Mouse (Mus musculus): Measurements from ENCODE around the gene Tor2a. TPM values are rescaled to one million over a fixed set of nuclear protein-coding genes. Genes with fewer than 3 reads are reported as not detected.

Gene Tor2a
- polyA plus RNA-seq (2012; rRNA removed), result 72.5 and 93.3 TPM in 2 replicates

DNA sequence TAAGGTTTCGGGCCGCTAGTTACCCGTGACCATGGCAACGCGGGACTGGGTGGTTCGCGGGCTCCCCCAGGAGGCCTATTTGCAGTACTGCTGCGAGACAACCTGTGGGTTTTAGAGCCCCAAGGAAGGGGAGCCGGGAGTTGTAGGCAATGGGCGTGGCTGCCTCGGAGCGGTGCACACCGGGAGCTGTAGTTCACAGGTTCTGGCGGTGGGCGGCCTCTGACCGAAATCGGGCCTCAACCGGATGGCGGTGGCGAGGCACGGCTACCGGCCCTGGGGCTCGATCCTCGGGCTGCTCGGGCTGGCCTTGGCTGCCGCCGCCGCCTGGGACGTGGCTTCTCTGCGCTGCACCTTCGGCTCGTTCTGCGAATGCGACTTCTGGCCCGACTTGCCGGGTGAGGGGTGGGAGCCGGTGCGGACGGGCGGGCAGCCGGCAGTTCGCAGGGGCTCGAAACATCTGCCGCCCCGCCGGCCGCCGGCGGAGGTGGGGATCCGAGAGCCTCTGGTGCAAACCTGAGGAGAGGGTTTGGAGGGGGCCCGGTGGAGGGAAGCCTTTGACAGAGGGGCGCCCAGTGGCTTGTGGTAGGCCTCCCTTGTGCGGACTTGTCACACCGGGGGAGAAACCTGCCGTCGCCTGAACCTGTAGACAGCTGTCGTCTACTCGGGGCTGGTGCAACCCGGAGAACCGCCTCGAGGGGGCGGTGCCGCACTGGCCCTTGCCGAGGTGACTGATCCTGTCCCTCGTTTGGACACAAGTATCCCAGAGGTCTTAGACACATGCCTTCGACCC, at the start of gene Tor2a:
Gene Tor2a, plus strand, starts transcription at position 179 of the 790 bp plus-strand sequence.
- peak within 1 kb of the TSS; percentile 84 for H3K4me3 ChIP-seq (ENCODE audit: insufficient read depth, low read depth, low read length)

DNA sequence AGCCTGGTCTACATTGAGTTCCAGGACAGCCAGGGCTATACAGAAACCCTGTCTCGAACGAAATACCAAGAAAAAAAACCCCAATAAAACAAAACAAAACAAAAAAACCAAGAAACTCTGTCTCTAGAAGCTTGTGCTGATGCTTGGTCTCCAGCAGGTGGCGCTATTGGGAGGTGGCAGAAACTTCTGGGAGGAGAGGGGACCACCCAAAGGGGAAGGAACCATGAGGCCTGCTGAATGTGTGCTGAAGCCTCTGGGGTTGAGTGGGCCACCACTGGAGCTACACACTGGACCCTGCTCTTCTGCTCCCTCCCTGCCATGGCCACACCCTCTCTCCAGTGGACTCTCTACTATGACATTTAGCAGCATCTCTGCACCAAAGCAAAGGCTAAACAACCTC, 48.4 kb upstream of the Tor2a start:
- Histone ChIP-seq H3K27me3 (replicated peaks; ENCODE audit: control insufficient read depth, insufficient read depth, low read length) (no peaks in the 10 kb centered on the region), H3K4me3 (ENCODE audit: insufficient read depth, low read depth, low read length) (no peak overlapping the region), H3K27ac (ENCODE audit: insufficient read depth, low read depth, low read length) (no peak overlapping the region), H3K4me1 (ENCODE audit: control insufficient read depth, insufficient read depth, low read length) (peaks cover 17% of the 10 kb centered on the region), H3K36me3 (ENCODE audit: control insufficient read depth, insufficient read depth, low read length) (peaks cover 18% of the 10 kb centered on the region)
- TF ChIP-seq POLR2A (IDR thresholded peaks at IDR 0.05; ENCODE audit: low read depth, low read length) (no peak), CTCF (conservative IDR thresholded peaks at IDR 0.05; ENCODE audit: insufficient read depth, insufficient read length, low read depth, low read length) (peak; percentile 67)
- no peak for DNase-seq
- WGBS, result 24% methylated on average over 3 of the region's 3 CpGs

More for the DNA sequence above, at the start of gene Tor2a:
- no peaks in the 10 kb centered on the region for H3K27me3 ChIP-seq (replicated peaks; ENCODE audit: control insufficient read depth, insufficient read depth, low read length)
- TF ChIP-seq CTCF (conservative IDR thresholded peaks at IDR 0.05; ENCODE audit: insufficient read depth, insufficient read length, low read depth, low read length), result peak; percentile 91
- no peak for TF ChIP-seq POLR2A (IDR thresholded peaks at IDR 0.05; ENCODE audit: low read depth, low read length)
- peaks cover 1% of the 10 kb centered on the region; the same call in 1 of the 2 replicates for H3K36me3 ChIP-seq (ENCODE audit: control insufficient read depth, insufficient read depth, low read length)
- DNase-seq, result peak; percentile 99
- H3K4me1 ChIP-seq (ENCODE audit: control insufficient read depth, insufficient read depth, low read length), result peaks cover 5% of the 10 kb centered on the region
- peak within 1 kb of the TSS; percentile 80 for H3K27ac ChIP-seq (ENCODE audit: insufficient read depth, low read depth, low read length)
- WGBS, result under 1% methylated on average over 66 of the region's 66 CpGs

DNA sequence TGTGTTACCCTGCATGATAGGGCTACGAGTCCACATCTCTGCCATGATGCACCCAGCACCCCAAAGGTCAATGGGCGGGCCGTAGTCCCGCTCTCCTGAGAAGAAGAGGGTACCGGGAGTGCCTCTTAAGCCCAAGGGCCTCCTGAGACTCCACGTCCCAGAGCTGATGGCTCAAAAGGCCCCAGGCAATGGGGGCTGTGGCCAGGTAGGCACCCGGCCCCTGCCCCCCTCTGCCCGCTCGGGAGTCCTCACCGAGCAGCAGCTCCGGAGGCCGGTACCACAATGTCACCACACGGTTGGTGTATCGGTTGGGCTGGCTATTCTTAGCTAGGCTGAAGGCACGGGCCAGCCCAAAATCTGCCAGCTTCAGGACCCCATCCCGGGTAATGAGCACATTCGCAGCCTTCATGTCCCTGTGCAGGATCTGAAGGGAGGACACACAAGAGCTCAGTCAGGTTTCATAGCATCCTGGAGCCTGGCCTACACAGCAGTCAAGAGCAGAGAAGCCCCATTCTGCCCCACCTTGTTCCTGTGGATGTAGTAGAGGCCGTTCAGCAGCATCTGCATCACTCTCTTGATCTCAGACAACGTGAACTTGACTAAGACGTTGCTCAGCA, 47.4 kb upstream of the Tor2a start:
- Histone ChIP-seq H3K4me3 (ENCODE audit: insufficient read depth, low read depth, low read length) (no peak overlapping the region), H3K27ac (ENCODE audit: insufficient read depth, low read depth, low read length) (no peak overlapping the region), H3K4me1 (ENCODE audit: control insufficient read depth, insufficient read depth, low read length) (peaks cover 15% of the 10 kb centered on the region), H3K36me3 (ENCODE audit: control insufficient read depth, insufficient read depth, low read length) (peaks cover 18% of the 10 kb centered on the region), H3K27me3 (replicated peaks; ENCODE audit: control insufficient read depth, insufficient read depth, low read length) (no peaks in the 10 kb centered on the region)
- 83% methylated on average over 20 of the region's 20 CpGs for WGBS
- no peak for TF ChIP-seq CTCF (conservative IDR thresholded peaks at IDR 0.05; ENCODE audit: insufficient read depth, insufficient read length, low read depth, low read length)
- no peak for TF ChIP-seq POLR2A (IDR thresholded peaks at IDR 0.05; ENCODE audit: low read depth, low read length)
- DNase-seq, result no peak

DNA sequence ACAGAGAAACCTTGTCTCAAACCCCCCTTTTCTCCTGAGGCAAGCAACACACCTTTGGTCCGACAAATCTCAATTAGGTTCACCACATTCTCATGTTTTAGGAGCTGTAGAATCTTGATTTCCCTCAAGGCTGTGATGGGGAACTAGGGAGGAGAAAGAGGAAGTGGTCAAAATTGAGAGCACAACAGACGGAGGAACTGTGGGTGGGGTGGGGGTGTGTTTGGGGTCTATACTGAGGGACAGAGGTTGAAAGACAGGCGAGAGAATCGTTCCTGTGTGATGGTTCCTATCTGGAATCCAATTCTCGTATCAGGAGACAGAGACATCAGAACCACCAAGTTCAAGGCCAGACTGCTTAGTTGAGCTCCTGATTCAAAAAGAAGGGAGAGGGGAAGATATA, 46.6 kb upstream of the Tor2a start:
- Histone ChIP-seq H3K27me3 (replicated peaks; ENCODE audit: control insufficient read depth, insufficient read depth, low read length) (no peaks in the 10 kb centered on the region), H3K36me3 (ENCODE audit: control insufficient read depth, insufficient read depth, low read length) (peaks cover 18% of the 10 kb centered on the region), H3K27ac (ENCODE audit: insufficient read depth, low read depth, low read length) (no peak overlapping the region), H3K4me1 (ENCODE audit: control insufficient read depth, insufficient read depth, low read length) (peaks cover 8% of the 10 kb centered on the region; the same call in 1 of the 2 replicates), H3K4me3 (ENCODE audit: insufficient read depth, low read depth, low read length) (no peak overlapping the region)
- 80% methylated on average over 5 of the region's 5 CpGs for WGBS
- TF ChIP-seq CTCF (conservative IDR thresholded peaks at IDR 0.05; ENCODE audit: insufficient read depth, insufficient read length, low read depth, low read length), result no peak
- TF ChIP-seq POLR2A (IDR thresholded peaks at IDR 0.05; ENCODE audit: low read depth, low read length), result no peak
- no peak for DNase-seq

DNA sequence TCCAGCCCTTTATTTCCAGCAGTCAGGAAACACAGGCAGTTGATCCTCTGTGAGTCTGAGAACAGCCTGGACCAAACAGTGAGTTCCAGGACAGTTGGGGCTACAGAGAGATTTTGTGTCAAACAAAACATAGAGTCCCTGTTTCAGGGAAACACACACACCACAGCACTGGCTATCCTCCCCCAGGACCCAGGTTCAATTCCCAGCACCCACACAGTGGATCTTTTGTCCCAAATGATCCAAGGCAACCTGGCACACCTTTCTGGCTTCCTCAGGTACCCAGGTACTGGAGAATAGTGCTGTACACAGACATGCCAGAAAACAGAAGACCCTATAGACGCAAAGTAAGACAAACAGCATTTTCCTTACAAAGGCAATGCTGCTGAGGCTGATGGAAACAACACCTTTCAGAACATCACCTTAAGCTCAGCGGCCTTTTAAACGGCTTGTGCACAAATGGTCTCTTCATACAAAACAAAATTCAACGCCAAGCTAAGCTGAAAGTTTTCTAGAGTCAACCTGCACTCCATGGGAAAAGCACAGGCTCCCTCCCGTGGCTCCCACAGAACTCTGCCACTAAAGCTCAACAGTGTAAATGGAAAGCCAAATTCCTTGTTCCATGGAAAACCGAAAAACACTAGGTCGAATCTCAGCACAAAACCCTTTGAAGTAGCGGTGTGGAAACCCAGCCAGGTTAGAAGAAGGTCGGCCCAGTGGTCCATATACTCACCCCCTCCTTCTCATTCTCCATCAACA, 45.6 kb upstream of the Tor2a start:
- peak; percentile 38 for TF ChIP-seq CTCF (conservative IDR thresholded peaks at IDR 0.05; ENCODE audit: insufficient read depth, insufficient read length, low read depth, low read length)
- no peak for TF ChIP-seq POLR2A (IDR thresholded peaks at IDR 0.05; ENCODE audit: low read depth, low read length)
- Histone ChIP-seq H3K4me1 (ENCODE audit: control insufficient read depth, insufficient read depth, low read length) (peaks cover 8% of the 10 kb centered on the region; the same call in 1 of the 2 replicates), H3K27ac (ENCODE audit: insufficient read depth, low read depth, low read length) (peak overlapping the region; percentile 87), H3K27me3 (replicated peaks; ENCODE audit: control insufficient read depth, insufficient read depth, low read length) (no peaks in the 10 kb centered on the region), H3K36me3 (ENCODE audit: control insufficient read depth, insufficient read depth, low read length) (peaks cover 13% of the 10 kb centered on the region), H3K4me3 (ENCODE audit: insufficient read depth, low read depth, low read length) (peak overlapping the region; percentile 82)
- DNase-seq, result no peak
- 15% methylated on average over 9 of the region's 9 CpGs for whole genome bisulfite sequencing

DNA sequence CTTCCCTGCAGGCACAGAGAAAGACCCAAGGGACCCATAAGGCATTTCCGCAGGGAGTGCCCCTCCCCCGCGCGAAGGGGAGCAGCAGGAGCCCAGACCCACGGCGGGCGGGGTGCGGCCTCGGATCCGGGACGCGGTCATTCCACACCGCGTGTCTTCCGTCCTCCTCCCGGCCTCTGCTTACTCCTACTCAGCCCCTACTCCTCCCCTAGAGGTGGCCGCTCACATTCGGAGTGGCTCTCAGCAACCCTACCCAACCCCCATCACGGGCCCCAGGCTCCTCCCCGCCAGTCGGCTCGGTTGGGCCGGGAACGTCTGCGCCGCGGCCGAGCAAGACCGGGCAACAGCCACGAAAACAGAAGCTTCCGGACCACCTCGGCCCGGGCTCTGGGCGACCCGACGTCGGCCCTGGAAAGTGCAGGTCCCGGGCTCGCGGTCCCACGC, 44.9 kb upstream of the Tor2a start:
- Histone ChIP-seq H3K27me3 (replicated peaks; ENCODE audit: control insufficient read depth, insufficient read depth, low read length) (no peaks in the 10 kb centered on the region), H3K4me1 (ENCODE audit: control insufficient read depth, insufficient read depth, low read length) (peaks cover 8% of the 10 kb centered on the region; the same call in 1 of the 2 replicates), H3K27ac (ENCODE audit: insufficient read depth, low read depth, low read length) (peak overlapping the region; percentile 87), H3K36me3 (ENCODE audit: control insufficient read depth, insufficient read depth, low read length) (peaks cover 10% of the 10 kb centered on the region), H3K4me3 (ENCODE audit: insufficient read depth, low read depth, low read length) (peak overlapping the region; percentile 82)
- peak; percentile 89 for DNase-seq
- WGBS, result under 1% methylated on average over 41 of the region's 41 CpGs
- TF ChIP-seq CTCF (conservative IDR thresholded peaks at IDR 0.05; ENCODE audit: insufficient read depth, insufficient read length, low read depth, low read length) (no peak), POLR2A (IDR thresholded peaks at IDR 0.05; ENCODE audit: low read depth, low read length) (no peak)
